Mouse (Mus musculus): ENCODE measurements at regions not wholly inside any gene's neighbourhood (a gene's known extent, or its start where the extent isn't known, plus 50 kb on each side); places are given as distances from the start of the nearest gene placed in this dataset.

GRCm38 (mm10) chr4:47616525-47616924 is 142.1 kb downstream of the Sec61b start:
- no peaks in the 10 kb centered on the region for H3K36me3 ChIP-seq (replicated peaks; ENCODE audit: low read length)
- peaks cover 1% of the 10 kb centered on the region for H3K27me3 ChIP-seq (replicated peaks)
- no peaks in the 10 kb centered on the region for H3K4me1 ChIP-seq
- TF ChIP-seq GATA1 (IDR thresholded peaks at IDR 0.05; ENCODE audit: borderline replicate concordance, low read length) (no peak), FLI1 (IDR thresholded peaks at IDR 0.05; ENCODE audit: low read length) (no peak)
- no peaks in the 10 kb centered on the region for H3K9me3 ChIP-seq
- H3K4me3 ChIP-seq (replicated peaks): no peak overlapping the region

GRCm38 (mm10) chr4:47620700-47621099 is 146.2 kb downstream of the Sec61b start:
- no peak overlapping the region for H3K4me3 ChIP-seq (replicated peaks)
- H3K9me3 ChIP-seq: no peaks in the 10 kb centered on the region
- no peaks in the 10 kb centered on the region for H3K4me1 ChIP-seq
- no peak for TF ChIP-seq FLI1 (IDR thresholded peaks at IDR 0.05; ENCODE audit: low read length)
- TF ChIP-seq GATA1 (IDR thresholded peaks at IDR 0.05; ENCODE audit: borderline replicate concordance, low read length): no peak
- peaks cover 2% of the 10 kb centered on the region for H3K27me3 ChIP-seq (replicated peaks)
- no peaks in the 10 kb centered on the region for H3K36me3 ChIP-seq (replicated peaks; ENCODE audit: low read length)

- H3K9me3 ChIP-seq: no peaks in the 10 kb centered on the region
- H3K36me3 ChIP-seq (replicated peaks; ENCODE audit: low read length): no peaks in the 10 kb centered on the region
- H3K27me3 ChIP-seq (replicated peaks): peaks cover 2% of the 10 kb centered on the region
- H3K4me3 ChIP-seq (replicated peaks): no peak overlapping the region
- TF ChIP-seq GATA1 (IDR thresholded peaks at IDR 0.05; ENCODE audit: borderline replicate concordance, low read length): no peak
- no peak for TF ChIP-seq FLI1 (IDR thresholded peaks at IDR 0.05; ENCODE audit: low read length)
- no peaks in the 10 kb centered on the region for H3K4me1 ChIP-seq
Measured at GRCm38 (mm10) chr4:47622851-47623743, 148.6 kb downstream of the Sec61b start.

- H3K36me3 ChIP-seq (replicated peaks; ENCODE audit: low read length): no peaks in the 10 kb centered on the region
- no peak for TF ChIP-seq GATA1 (IDR thresholded peaks at IDR 0.05; ENCODE audit: borderline replicate concordance, low read length)
- no peak for TF ChIP-seq FLI1 (IDR thresholded peaks at IDR 0.05; ENCODE audit: low read length)
- H3K9me3 ChIP-seq: no peaks in the 10 kb centered on the region
- H3K4me1 ChIP-seq: no peaks in the 10 kb centered on the region
- no peaks in the 10 kb centered on the region for H3K27me3 ChIP-seq (replicated peaks)
- H3K4me3 ChIP-seq (replicated peaks): no peak overlapping the region
Measured at GRCm38 (mm10) chr4:47630006-47630405, 155.5 kb downstream of the Sec61b start.

- Histone ChIP-seq H3K9me3 (no peaks in the 10 kb centered on the region), H3K4me3 (replicated peaks) (no peak overlapping the region), H3K4me1 (no peaks in the 10 kb centered on the region), H3K27me3 (replicated peaks) (no peaks in the 10 kb centered on the region), H3K36me3 (replicated peaks; ENCODE audit: low read length) (no peaks in the 10 kb centered on the region)
- no peak for TF ChIP-seq FLI1 (IDR thresholded peaks at IDR 0.05; ENCODE audit: low read length)
Measured at GRCm38 (mm10) chr4:47630427-47630826, 156.0 kb downstream of the Sec61b start.

GRCm38 (mm10) chr4:47638876-47639494 is 164.5 kb downstream of the Sec61b start:
- Histone ChIP-seq H3K36me3 (replicated peaks; ENCODE audit: low read length) (no peaks in the 10 kb centered on the region), H3K9me3 (no peaks in the 10 kb centered on the region), H3K4me3 (replicated peaks) (no peak overlapping the region), H3K4me1 (no peaks in the 10 kb centered on the region), H3K27me3 (replicated peaks) (no peaks in the 10 kb centered on the region)
- TF ChIP-seq FLI1 (IDR thresholded peaks at IDR 0.05; ENCODE audit: low read length): no peak
- no peak for TF ChIP-seq GATA1 (IDR thresholded peaks at IDR 0.05; ENCODE audit: borderline replicate concordance, low read length)

GRCm38 (mm10) chr4:47645093-47645492 is 170.6 kb downstream of the Sec61b start:
- Histone ChIP-seq H3K4me1 (no peaks in the 10 kb centered on the region), H3K4me3 (replicated peaks) (peak overlapping the region; percentile 11), H3K27me3 (replicated peaks) (no peaks in the 10 kb centered on the region), H3K9me3 (peaks cover 20% of the 10 kb centered on the region), H3K36me3 (replicated peaks; ENCODE audit: low read length) (no peaks in the 10 kb centered on the region)
- TF ChIP-seq GATA1 (IDR thresholded peaks at IDR 0.05; ENCODE audit: borderline replicate concordance, low read length) (no peak), FLI1 (IDR thresholded peaks at IDR 0.05; ENCODE audit: low read length) (no peak)

- TF ChIP-seq GATA1 (IDR thresholded peaks at IDR 0.05; ENCODE audit: borderline replicate concordance, low read length): no peak
- TF ChIP-seq FLI1 (IDR thresholded peaks at IDR 0.05; ENCODE audit: low read length): no peak
- Histone ChIP-seq H3K9me3 (peaks cover 20% of the 10 kb centered on the region), H3K4me1 (no peaks in the 10 kb centered on the region), H3K27me3 (replicated peaks) (no peaks in the 10 kb centered on the region), H3K4me3 (replicated peaks) (no peak overlapping the region), H3K36me3 (replicated peaks; ENCODE audit: low read length) (no peaks in the 10 kb centered on the region)
Measured at GRCm38 (mm10) chr4:47648701-47649100, 174.2 kb downstream of the Sec61b start.

GRCm38 (mm10) chr4:47649951-47650350 is 175.5 kb downstream of the Sec61b start:
- Histone ChIP-seq H3K9me3 (peaks cover 17% of the 10 kb centered on the region), H3K4me1 (no peaks in the 10 kb centered on the region), H3K4me3 (replicated peaks) (no peak overlapping the region), H3K36me3 (replicated peaks; ENCODE audit: low read length) (no peaks in the 10 kb centered on the region), H3K27me3 (replicated peaks) (no peaks in the 10 kb centered on the region)
- no peak for TF ChIP-seq FLI1 (IDR thresholded peaks at IDR 0.05; ENCODE audit: low read length)

- Histone ChIP-seq H3K4me3 (replicated peaks) (no peak overlapping the region), H3K27me3 (replicated peaks) (no peaks in the 10 kb centered on the region), H3K36me3 (replicated peaks; ENCODE audit: low read length) (no peaks in the 10 kb centered on the region), H3K4me1 (no peaks in the 10 kb centered on the region), H3K9me3 (peaks cover 11% of the 10 kb centered on the region)
- no peak for TF ChIP-seq GATA1 (IDR thresholded peaks at IDR 0.05; ENCODE audit: borderline replicate concordance, low read length)
- no peak for TF ChIP-seq FLI1 (IDR thresholded peaks at IDR 0.05; ENCODE audit: low read length)
Measured at GRCm38 (mm10) chr4:47651521-47651920, 177.1 kb downstream of the Sec61b start.
